Mouse (Mus musculus) c-Kit-positive CD71-negative TER-119-negative erythroid progenitor cells, embryonic 14.5 days (primary cell): ENCODE results near the gene Usp10.

Source experiments
- DNase-seq: peaks from one replicate; pipeline ENCODE4 v3.0.0-alpha.2; 2013; ENCODE audit warnings: low read depth

Gene Usp10

GRCm38 (mm10) chr8:119909944-119910546 lies at the start of gene Usp10:
Gene Usp10, plus strand, starts transcription at chr8:119910360.
- DNase-seq: no peak

GRCm38 (mm10) chr8:119861706-119862389 lies 48.3 kb upstream of the Usp10 start, which contains the start of gene Klhl36:
Gene Klhl36, plus strand, starts transcription at chr8:119862266.
- DNase-seq: peak; percentile 82

- no peak for DNase-seq
Observed at GRCm38 (mm10) chr8:119862390-119862734, 47.8 kb upstream of the Usp10 start.

- DNase-seq: no peak
Observed at GRCm38 (mm10) chr8:119862749-119863148, 47.4 kb upstream of the Usp10 start.

- DNase-seq: no peak
Observed at GRCm38 (mm10) chr8:119869616-119870015, 40.5 kb upstream of the Usp10 start.

GRCm38 (mm10) chr8:119873181-119873580 lies 37.0 kb upstream of the Usp10 start:
- no peak for DNase-seq

- no peak for DNase-seq
Observed at GRCm38 (mm10) chr8:119881301-119881700, 28.9 kb upstream of the Usp10 start.

- no peak for DNase-seq
Observed at GRCm38 (mm10) chr8:119881917-119882316, 28.2 kb upstream of the Usp10 start.

- no peak for DNase-seq
Observed at GRCm38 (mm10) chr8:119883281-119883680, 26.9 kb upstream of the Usp10 start.

GRCm38 (mm10) chr8:119885612-119886011 lies 24.5 kb upstream of the Usp10 start:
- DNase-seq: no peak

GRCm38 (mm10) chr8:119887130-119887529 lies 23.0 kb upstream of the Usp10 start:
- no peak for DNase-seq

- DNase-seq: no peak
Observed at GRCm38 (mm10) chr8:119888012-119888411, 22.1 kb upstream of the Usp10 start.

GRCm38 (mm10) chr8:119897069-119897468 lies 13.1 kb upstream of the Usp10 start:
- no peak for DNase-seq

GRCm38 (mm10) chr8:119897933-119898332 lies 12.2 kb upstream of the Usp10 start:
- DNase-seq: no peak

GRCm38 (mm10) chr8:119901349-119901748 lies 8.8 kb upstream of the Usp10 start:
- no peak for DNase-seq

- DNase-seq: no peak
Observed at GRCm38 (mm10) chr8:119901952-119902351, 8.2 kb upstream of the Usp10 start.

GRCm38 (mm10) chr8:119904323-119904911 lies 5.7 kb upstream of the Usp10 start:
- no peak for DNase-seq

- peak; percentile 73 for DNase-seq
Observed at GRCm38 (mm10) chr8:119910547-119911257, 542 bp downstream of the Usp10 start, which contains the start of gene Gm20388. Gene Gm20388, plus strand, starts transcription at chr8:119910841.

GRCm38 (mm10) chr8:119911258-119911962 lies 1.2 kb downstream of the Usp10 start:
- no peak for DNase-seq

GRCm38 (mm10) chr8:119912643-119913042 lies 2.5 kb downstream of the Usp10 start:
- DNase-seq: no peak

- no peak for DNase-seq
Observed at GRCm38 (mm10) chr8:119913181-119913580, 3.0 kb downstream of the Usp10 start.

- no peak for DNase-seq
Observed at GRCm38 (mm10) chr8:119914161-119914560, 4.0 kb downstream of the Usp10 start.
